Mouse (Mus musculus) lung, postnatal 0 days (tissue): ENCODE data around the gene Arhgap21. TPM values are rescaled to one million over a fixed set of nuclear protein-coding genes. Genes with fewer than 3 reads are reported as not detected.

Experiments
- ATAC-seq: fragments of 200-750 bp; cut with Nextera tagmentation; 2 replicates; pipeline ENCODE4 v1.8.0; 2017; ENCODE audit warnings: moderate library complexity
- DNase-seq: peaks from one replicate; pipeline ENCODE4 v3.0.0-alpha.2; 2016; ENCODE audit warnings: low spot score
- H3K27ac ChIP-seq: fragments of 300-500 bp; sonication (generic); 2 replicates; pipeline ENCODE4 v1.5.1; 2014; ENCODE audit warnings: antibody characterized with exemption, mild to moderate bottlenecking, low read length, mixed read lengths
- H3K27me3 ChIP-seq: fragments of 300-500 bp; sonication (generic); replicated peaks from 2 replicates; pipeline ENCODE4 v1.6.1; 2014; ENCODE audit warnings: low read length, mixed read lengths; ENCODE audit not compliant: insufficient read depth
- H3K36me3 ChIP-seq: fragments of 300-500 bp; sonication (generic); 2 replicates; pipeline ENCODE4 v1.6.1; 2014; ENCODE audit warnings: low read length, mixed read lengths; ENCODE audit not compliant: insufficient read depth
- H3K4me1 ChIP-seq: fragments of 300-500 bp; sonication (generic); 2 replicates; pipeline ENCODE4 v1.6.1; 2014; ENCODE audit warnings: antibody characterized with exemption, low read depth, low read length, mixed read lengths; ENCODE audit not compliant: insufficient read depth
- H3K4me2 ChIP-seq: fragments of 300-500 bp; sonication (generic); replicated peaks from 2 replicates; pipeline ENCODE4 v1.6.1; 2014; ENCODE audit warnings: low read depth, mild to moderate bottlenecking, low read length, moderate library complexity, mixed read lengths
- H3K4me3 ChIP-seq: fragments of 300-500 bp; sonication (generic); 2 replicates; pipeline ENCODE4 v1.5.1; 2014; ENCODE audit warnings: low read depth, low read length
- H3K9ac ChIP-seq: fragments of 300-500 bp; sonication (generic); replicated peaks from 2 replicates; pipeline ENCODE4 v1.6.1; 2014; ENCODE audit warnings: low read depth, mild to moderate bottlenecking
- H3K9me3 ChIP-seq: fragments of 300-500 bp; sonication (generic); 2 replicates; pipeline ENCODE4 v1.6.1; 2016; ENCODE audit warnings: low read length, mixed read lengths
- CTCF ChIP-seq: IDR thresholded peaks from 2 replicates; pipeline ENCODE4 v1.5.1; 2016; ENCODE audit warnings: antibody characterized with exemption, mild to moderate bottlenecking
- EP300 ChIP-seq: IDR thresholded peaks from 2 replicates; pipeline ENCODE4 v1.6.1; 2016; ENCODE audit warnings: antibody characterized with exemption, mild to moderate bottlenecking, control low read depth
- WGBS: fragments of 180-500 bp; shearing (Covaris S2); extraction: QIAGEN DNeasy Blood & Tissue Kit; methylation state at CpG from one replicate; pipeline ENCODE4 v1.1.7; 2014; 5-methylcytosine and 5-hydroxymethylcytosine counted together
- polyA plus RNA-seq: library from polyadenylated mRNA; unstranded; fragments of >200 nt; fragmentation: Nextera tagmentation; extraction: Ambion mirVana; gene quantifications from 2 replicates; pipeline ENCODE4 v1.2.1, GENCODE M21; 2015

Gene Arhgap21
- polyA plus RNA-seq, 1 experiment from 2014 or later: 9.9 TPM

GRCm38 (mm10) chr2:20831608-20832406 is 136.9 kb downstream of the Arhgap21 start:
- no peak overlapping the region for H3K27ac ChIP-seq
- WGBS: 74% methylated on average over 3 of the region's 3 CpGs
- no peaks in the 10 kb centered on the region for H3K9me3 ChIP-seq
- no peaks in the 10 kb centered on the region for H3K27me3 ChIP-seq
- no peak overlapping the region for H3K4me2 ChIP-seq
- no peak for DNase-seq
- ATAC-seq: no peak
- TF ChIP-seq EP300 (no peak), CTCF (no peak)
- H3K9ac ChIP-seq: no peak overlapping the region
- no peaks in the 10 kb centered on the region for H3K4me1 ChIP-seq
- H3K4me3 ChIP-seq: no peak overlapping the region
- H3K36me3 ChIP-seq: no peaks in the 10 kb centered on the region

- Histone ChIP-seq H3K27ac (no peak overlapping the region), H3K4me3 (no peak overlapping the region), H3K9me3 (no peaks in the 10 kb centered on the region), H3K4me1 (no peaks in the 10 kb centered on the region), H3K27me3 (no peaks in the 10 kb centered on the region), H3K36me3 (no peaks in the 10 kb centered on the region), H3K4me2 (no peak overlapping the region), H3K9ac (no peak overlapping the region)
- ATAC-seq (no peak), DNase-seq (no peak)
- WGBS: 67% methylated on average over 3 of the region's 3 CpGs
- TF ChIP-seq CTCF (no peak), EP300 (no peak)
Measured at GRCm38 (mm10) chr2:20830882-20831281, 137.8 kb downstream of the Arhgap21 start.

GRCm38 (mm10) chr2:20826258-20826657 is 142.4 kb downstream of the Arhgap21 start:
- Histone ChIP-seq H3K27ac (no peak overlapping the region), H3K9me3 (no peaks in the 10 kb centered on the region), H3K9ac (no peak overlapping the region), H3K27me3 (no peaks in the 10 kb centered on the region), H3K4me3 (no peak overlapping the region), H3K4me1 (no peaks in the 10 kb centered on the region), H3K36me3 (no peaks in the 10 kb centered on the region), H3K4me2 (no peak overlapping the region)
- DNase-seq (no peak), ATAC-seq (no peak)
- TF ChIP-seq EP300: no peak

GRCm38 (mm10) chr2:20818226-20818625 is 150.5 kb downstream of the Arhgap21 start:
- no peak overlapping the region for H3K9ac ChIP-seq
- no peaks in the 10 kb centered on the region for H3K9me3 ChIP-seq
- TF ChIP-seq CTCF (no peak), EP300 (no peak)
- no peak for DNase-seq
- no peaks in the 10 kb centered on the region for H3K27me3 ChIP-seq
- 72% methylated on average over 7 of the region's 7 CpGs for WGBS
- no peak for ATAC-seq
- no peak overlapping the region for H3K27ac ChIP-seq
- no peak overlapping the region for H3K4me3 ChIP-seq
- no peaks in the 10 kb centered on the region for H3K4me1 ChIP-seq
- no peak overlapping the region for H3K4me2 ChIP-seq
- H3K36me3 ChIP-seq: no peaks in the 10 kb centered on the region

GRCm38 (mm10) chr2:20813986-20814385 is 154.7 kb downstream of the Arhgap21 start:
- Histone ChIP-seq H3K36me3 (no peaks in the 10 kb centered on the region), H3K27ac (no peak overlapping the region), H3K4me2 (no peak overlapping the region), H3K9ac (no peak overlapping the region), H3K9me3 (no peaks in the 10 kb centered on the region), H3K27me3 (no peaks in the 10 kb centered on the region), H3K4me1 (no peaks in the 10 kb centered on the region), H3K4me3 (no peak overlapping the region)
- ATAC-seq: no peak
- TF ChIP-seq EP300 (no peak), CTCF (peak; percentile 45)
- peak; percentile 11 for DNase-seq
- 74% methylated on average over 2 of the region's 2 CpGs for whole genome bisulfite sequencing

GRCm38 (mm10) chr2:20811506-20811905 is 157.2 kb downstream of the Arhgap21 start:
- no peaks in the 10 kb centered on the region for H3K9me3 ChIP-seq
- no peak overlapping the region for H3K9ac ChIP-seq
- no peak overlapping the region for H3K4me2 ChIP-seq
- no peak overlapping the region for H3K27ac ChIP-seq
- no peaks in the 10 kb centered on the region for H3K4me1 ChIP-seq
- H3K36me3 ChIP-seq: no peaks in the 10 kb centered on the region; the same call in 1 of the 2 replicates
- ATAC-seq (no peak), DNase-seq (peak; percentile 11)
- no peak overlapping the region for H3K4me3 ChIP-seq
- WGBS: 68% methylated on average over 8 of the region's 8 CpGs
- H3K27me3 ChIP-seq: no peaks in the 10 kb centered on the region
- TF ChIP-seq EP300: no peak
- no peak for TF ChIP-seq CTCF
